Mouse (Mus musculus) layer of hippocampus, postnatal 36 days (tissue): ENCODE measurements at regions not wholly inside any gene's neighbourhood (a gene's known extent, or its start where the extent isn't known, plus 50 kb on each side); places are given as distances from the start of the nearest gene placed in this dataset.

ENCODE experiments used
- DNase-seq, 2 experiments: peaks; one replicate each; pipeline ENCODE4 v3.0.0; 2022

DNA sequence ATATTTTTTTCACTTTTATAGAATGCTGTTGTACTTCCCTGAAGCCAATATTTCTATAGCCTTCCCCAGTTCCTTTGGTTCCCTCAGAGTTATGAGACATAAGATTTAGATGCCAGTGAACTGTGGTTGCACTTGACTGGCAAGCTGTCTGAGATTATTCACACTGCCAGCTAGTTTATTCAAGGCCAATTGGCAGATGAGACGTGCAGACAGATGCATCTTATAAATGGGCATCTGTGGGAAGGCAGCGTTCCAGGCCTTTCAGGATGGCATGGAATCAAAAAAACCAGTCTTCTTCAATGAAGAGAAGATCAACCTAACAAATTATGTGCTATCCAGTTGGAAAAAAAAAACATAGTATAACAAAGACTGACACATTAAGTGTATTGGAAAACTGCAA is 1225.6 kb upstream of the 1700009N14Rik start:
- DNase-seq: peak; percentile 56 to 57
